Mouse (Mus musculus) midbrain, embryonic 13.5 days (tissue): Measurements from ENCODE around the gene Fat3. TPM values are rescaled to one million over a fixed set of nuclear protein-coding genes. Genes with fewer than 3 reads are reported as not detected.

Experiments used
- ATAC-seq: fragments of 200-750 bp; cut with Nextera tagmentation; 2 replicates; pipeline ENCODE4 v1.8.0; 2017; ENCODE audit warnings: mild to moderate bottlenecking, moderate TSS enrichment, moderate library complexity
- H3K27ac ChIP-seq: fragments of 300-500 bp; sonication (generic); 2 replicates; pipeline ENCODE4 v1.5.1; 2015; ENCODE audit warnings: inconsistent platforms, mild to moderate bottlenecking, moderate library complexity
- H3K27me3 ChIP-seq: fragments of 300-500 bp; sonication (generic); 2 replicates; pipeline ENCODE4 v1.6.1; 2015; ENCODE audit warnings: mild to moderate bottlenecking, inconsistent platforms
- H3K36me3 ChIP-seq: fragments of 300-500 bp; sonication (generic); 2 replicates; pipeline ENCODE4 v1.6.1; 2015; ENCODE audit warnings: mild to moderate bottlenecking, inconsistent platforms
- H3K4me1 ChIP-seq: fragments of 300-500 bp; sonication (generic); replicated peaks from 2 replicates; pipeline ENCODE4 v1.6.1; 2015; ENCODE audit warnings: inconsistent platforms
- H3K4me2 ChIP-seq: fragments of 300-500 bp; sonication (generic); replicated peaks from 2 replicates; pipeline ENCODE4 v1.6.1; 2015; ENCODE audit warnings: moderate library complexity, mild to moderate bottlenecking, inconsistent platforms
- H3K4me3 ChIP-seq: fragments of 300-500 bp; sonication (generic); replicated peaks from 2 replicates; pipeline ENCODE4 v1.5.1; 2015; ENCODE audit warnings: mild to moderate bottlenecking, inconsistent platforms
- H3K9ac ChIP-seq: fragments of 300-500 bp; sonication (generic); replicated peaks from 2 replicates; pipeline ENCODE4 v1.6.1; 2015; ENCODE audit warnings: mild to moderate bottlenecking, inconsistent platforms
- H3K9me3 ChIP-seq: fragments of 300-500 bp; sonication (generic); 2 replicates; pipeline ENCODE4 v1.6.1; 2016; ENCODE audit warnings: mild to moderate bottlenecking, inconsistent platforms
- WGBS: fragments of 180-500 bp; shearing (Covaris S2); methylation state at CpG from one replicate; pipeline ENCODE4 v1.1.7; 2015; 5-methylcytosine and 5-hydroxymethylcytosine counted together
- polyA plus RNA-seq: library from polyadenylated mRNA; unstranded; fragments of >200 nt; fragmentation: Nextera tagmentation; extraction: Ambion mirVana; gene quantifications from 2 replicates; pipeline ENCODE4 v1.2.1, GENCODE M21; 2015

Gene Fat3
- polyA plus RNA-seq, 1 experiment from 2014 or later = 15.4 TPM

GRCm38 (mm10) chr9:15869456-15869855 lies 631.6 kb downstream of the Fat3 start:
- Histone ChIP-seq H3K4me3 (no peak overlapping the region), H3K4me1 (no peaks in the 10 kb centered on the region), H3K9ac (no peak overlapping the region), H3K4me2 (no peak overlapping the region), H3K27me3 (peaks cover 4% of the 10 kb centered on the region; the same call in 1 of the 2 replicates), H3K27ac (no peak overlapping the region), H3K9me3 (no peaks in the 10 kb centered on the region), H3K36me3 (no peaks in the 10 kb centered on the region)
- ATAC-seq = no peak
- 64% methylated on average over 4 of the region's 4 CpGs for WGBS

GRCm38 (mm10) chr9:15866280-15867072 lies 634.6 kb downstream of the Fat3 start:
- H3K9me3 ChIP-seq = no peaks in the 10 kb centered on the region
- no peaks in the 10 kb centered on the region for H3K27me3 ChIP-seq
- no peak overlapping the region for H3K4me2 ChIP-seq
- no peak for ATAC-seq
- H3K4me1 ChIP-seq = no peaks in the 10 kb centered on the region
- no peak overlapping the region for H3K27ac ChIP-seq
- H3K9ac ChIP-seq = no peak overlapping the region
- 79% methylated on average over 10 of the region's 10 CpGs for WGBS
- H3K36me3 ChIP-seq = no peaks in the 10 kb centered on the region
- no peak overlapping the region for H3K4me3 ChIP-seq

GRCm38 (mm10) chr9:15861402-15861801 lies 639.7 kb downstream of the Fat3 start:
- 67% methylated on average over 5 of the region's 5 CpGs for WGBS
- Histone ChIP-seq H3K4me1 (no peaks in the 10 kb centered on the region), H3K4me2 (no peak overlapping the region), H3K9ac (no peak overlapping the region), H3K4me3 (no peak overlapping the region), H3K36me3 (no peaks in the 10 kb centered on the region), H3K9me3 (no peaks in the 10 kb centered on the region), H3K27me3 (no peaks in the 10 kb centered on the region), H3K27ac (no peak overlapping the region)
- no peak for ATAC-seq
